Mouse (Mus musculus) bone marrow macrophage, adult 2 months (primary cell): Measurements from ENCODE around the gene Tspo. TPM values are rescaled to one million over a fixed set of nuclear protein-coding genes. Genes with fewer than 3 reads are reported as not detected.

Experiments used
- H3K27ac ChIP-seq: 2 replicates; pipeline ENCODE4 v1.5.1; 2012; ENCODE audit warnings: low read depth, low read length; ENCODE audit not compliant: insufficient read depth
- H3K4me1 ChIP-seq: 2 replicates; pipeline ENCODE4 v1.6.1; 2012; ENCODE audit warnings: low read length; ENCODE audit not compliant: control insufficient read depth, insufficient read depth
- H3K4me3 ChIP-seq: 2 replicates; pipeline ENCODE4 v1.5.1; 2012; ENCODE audit warnings: mild to moderate bottlenecking, low read length, moderate library complexity; ENCODE audit not compliant: insufficient read depth
- CTCF ChIP-seq: IDR thresholded peaks from 2 replicates; pipeline ENCODE4 v1.5.1; 2012; ENCODE audit warnings: low read depth, mild to moderate bottlenecking, low read length, moderate library complexity
- POLR2A ChIP-seq: IDR thresholded peaks from 2 replicates; pipeline ENCODE4 v1.6.1; 2012; ENCODE audit warnings: mild to moderate bottlenecking, low read depth, low read length, borderline replicate concordance
- polyA plus RNA-seq: library from polyadenylated mRNA; stranded (reverse); fragments of >200 nt; gene quantifications from 2 replicates; pipeline ENCODE4 v1.2.4, GENCODE M21; 2012; ENCODE audit not compliant: missing spikeins, insufficient read depth, insufficient read length

Tspo gene
- polyA plus RNA-seq, 1 experiment = 204 TPM

DNA sequence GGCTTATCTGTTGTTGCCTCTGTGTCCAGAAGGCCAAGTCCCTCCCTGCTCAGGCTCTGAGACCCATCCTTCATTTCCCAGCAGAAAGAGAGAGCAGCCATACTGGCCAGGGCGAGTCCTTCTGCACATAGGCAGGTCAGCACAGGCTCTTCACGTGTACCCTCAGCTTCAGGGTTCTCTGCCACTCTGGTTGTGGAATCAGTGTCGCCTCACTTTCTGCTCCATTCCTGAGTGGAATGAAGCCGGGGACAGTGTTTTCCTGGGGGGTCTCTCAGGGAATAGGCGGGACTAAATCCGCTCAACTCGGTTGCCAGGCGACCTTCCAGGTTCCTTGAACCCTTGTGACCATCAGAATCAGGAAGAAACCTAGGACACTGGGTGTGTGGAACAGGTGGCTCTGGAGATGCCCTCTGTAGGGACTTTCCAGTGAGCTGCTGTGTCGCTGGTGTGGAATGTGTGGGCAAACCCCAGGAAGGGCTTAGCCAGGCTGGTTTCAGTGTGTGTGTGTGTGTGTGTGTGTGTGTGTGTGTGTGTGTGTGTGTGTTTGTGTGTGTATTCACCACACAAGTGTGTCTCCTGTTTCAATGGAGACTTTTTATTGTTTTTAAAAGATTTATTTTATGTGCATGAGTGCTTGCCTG is 21.6 kb upstream of the Tspo start:
- Histone ChIP-seq H3K4me3 (no peak overlapping the region), H3K4me1 (peaks cover 35% of the 10 kb centered on the region), H3K27ac (no peak overlapping the region)
- TF ChIP-seq POLR2A = no peak
- TF ChIP-seq CTCF = no peak

DNA sequence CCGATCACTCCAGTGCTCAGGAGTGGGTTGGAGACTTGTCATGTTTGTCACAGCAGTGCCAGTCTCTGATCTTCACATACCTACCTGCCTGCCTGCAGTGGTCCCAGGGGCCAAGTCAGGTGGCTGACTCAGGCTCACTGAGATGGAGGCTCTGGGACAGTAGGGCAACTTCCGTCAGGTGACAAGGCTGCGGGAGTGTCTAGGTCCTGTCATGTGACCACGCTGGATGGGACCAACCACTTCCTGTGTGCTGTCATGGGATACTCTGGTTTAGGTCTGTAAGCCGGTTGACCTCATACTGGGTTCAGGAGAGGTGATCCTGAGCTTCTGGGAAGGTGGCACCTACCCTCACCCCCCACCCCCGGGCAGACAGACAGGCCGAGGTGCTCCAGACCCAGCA is 17.4 kb upstream of the Tspo start:
- no peak overlapping the region for H3K4me3 ChIP-seq
- TF ChIP-seq POLR2A (no peak), CTCF (no peak)
- H3K4me1 ChIP-seq = peaks cover 13% of the 10 kb centered on the region
- H3K27ac ChIP-seq = no peak overlapping the region

- peaks cover 13% of the 10 kb centered on the region for H3K4me1 ChIP-seq
- no peak overlapping the region for H3K4me3 ChIP-seq
- TF ChIP-seq POLR2A (no peak), CTCF (no peak)
- no peak overlapping the region for H3K27ac ChIP-seq
These were observed 16.2 kb upstream of the Tspo start for GRCm38 (mm10) chr15:83547144-83547543.

DNA sequence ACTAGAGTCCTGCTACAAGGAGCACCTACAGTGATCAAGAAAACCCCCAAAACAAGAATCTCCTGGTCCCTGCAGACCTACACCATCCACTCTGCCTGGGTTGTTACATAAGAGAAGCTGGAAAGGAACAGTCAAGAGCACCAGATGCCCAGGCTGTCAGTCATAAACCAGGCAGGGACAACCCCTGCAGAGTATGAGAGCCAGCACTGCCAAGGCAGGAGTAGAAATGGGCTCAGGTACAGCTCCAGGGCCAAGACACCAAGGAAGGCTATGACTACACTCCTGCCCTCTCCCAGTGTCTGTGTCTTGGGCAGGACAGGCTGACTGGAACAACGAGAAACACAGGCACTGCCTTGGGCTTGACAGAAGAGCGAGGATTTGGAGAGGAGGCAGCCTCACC is 13.3 kb upstream of the Tspo start:
- H3K4me3 ChIP-seq = no peak overlapping the region
- peaks cover 17% of the 10 kb centered on the region for H3K4me1 ChIP-seq
- TF ChIP-seq CTCF = no peak
- no peak for TF ChIP-seq POLR2A
- no peak overlapping the region for H3K27ac ChIP-seq

GRCm38 (mm10) chr15:83553831-83554230 is 9.6 kb upstream of the Tspo start:
- Histone ChIP-seq H3K4me1 (peaks cover 8% of the 10 kb centered on the region; the same call in 1 of the 2 replicates), H3K27ac (no peak overlapping the region), H3K4me3 (no peak overlapping the region)
- TF ChIP-seq POLR2A = no peak
- no peak for TF ChIP-seq CTCF

- peak overlapping the region; percentile 88 for H3K4me3 ChIP-seq
- peak overlapping the region; percentile 62 for H3K27ac ChIP-seq
- H3K4me1 ChIP-seq = peaks cover 8% of the 10 kb centered on the region; the same call in 1 of the 2 replicates
- TF ChIP-seq CTCF (no peak), POLR2A (no peak)
These were observed 8.0 kb upstream of the Tspo start for GRCm38 (mm10) chr15:83555161-83555974.

GRCm38 (mm10) chr15:83560941-83561477 is 2.4 kb upstream of the Tspo start:
- no peak overlapping the region for H3K4me3 ChIP-seq
- H3K27ac ChIP-seq = peak overlapping the region; percentile 63

DNA sequence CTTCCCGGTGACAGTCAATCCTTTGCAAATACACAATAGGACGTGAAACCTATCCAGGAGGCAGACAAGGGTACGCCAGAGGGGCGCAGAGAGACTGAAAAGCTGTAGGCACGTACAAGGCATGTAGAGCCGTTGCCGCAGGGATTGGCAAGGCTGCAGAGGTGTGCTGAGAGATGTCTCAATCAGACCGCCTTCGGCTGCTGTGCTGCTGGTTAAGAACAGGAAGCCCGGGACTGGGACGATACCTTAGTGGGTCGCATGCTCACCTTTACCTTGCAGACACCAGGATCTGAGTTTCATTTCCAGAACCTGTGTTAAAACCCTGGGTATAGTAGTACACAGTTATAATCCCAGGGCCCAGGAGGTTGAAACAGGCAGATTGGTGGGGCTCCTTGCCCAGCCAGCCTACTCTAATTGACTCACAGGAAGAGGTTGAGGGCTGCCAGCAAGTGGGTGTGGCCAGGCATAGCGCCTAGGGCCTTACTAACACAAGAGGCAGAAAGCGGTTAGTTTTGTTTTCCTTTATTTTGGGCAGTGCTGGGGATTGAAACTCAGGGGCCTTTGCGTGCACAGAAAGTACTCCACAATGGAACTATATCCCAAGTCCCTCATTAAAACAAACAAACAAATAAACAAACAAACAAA is 644 bp upstream of the Tspo start:
- no peak for TF ChIP-seq CTCF
- no peak for TF ChIP-seq POLR2A
- Histone ChIP-seq H3K4me3 (peak overlapping the region; percentile 86), H3K4me1 (peaks cover 39% of the 10 kb centered on the region), H3K27ac (peak overlapping the region; percentile 52)

More at GRCm38 (mm10) chr15:83560941-83561477, 2.4 kb upstream of the Tspo start:
- H3K4me1 ChIP-seq = peaks cover 29% of the 10 kb centered on the region
- TF ChIP-seq POLR2A = no peak
- no peak for TF ChIP-seq CTCF

DNA sequence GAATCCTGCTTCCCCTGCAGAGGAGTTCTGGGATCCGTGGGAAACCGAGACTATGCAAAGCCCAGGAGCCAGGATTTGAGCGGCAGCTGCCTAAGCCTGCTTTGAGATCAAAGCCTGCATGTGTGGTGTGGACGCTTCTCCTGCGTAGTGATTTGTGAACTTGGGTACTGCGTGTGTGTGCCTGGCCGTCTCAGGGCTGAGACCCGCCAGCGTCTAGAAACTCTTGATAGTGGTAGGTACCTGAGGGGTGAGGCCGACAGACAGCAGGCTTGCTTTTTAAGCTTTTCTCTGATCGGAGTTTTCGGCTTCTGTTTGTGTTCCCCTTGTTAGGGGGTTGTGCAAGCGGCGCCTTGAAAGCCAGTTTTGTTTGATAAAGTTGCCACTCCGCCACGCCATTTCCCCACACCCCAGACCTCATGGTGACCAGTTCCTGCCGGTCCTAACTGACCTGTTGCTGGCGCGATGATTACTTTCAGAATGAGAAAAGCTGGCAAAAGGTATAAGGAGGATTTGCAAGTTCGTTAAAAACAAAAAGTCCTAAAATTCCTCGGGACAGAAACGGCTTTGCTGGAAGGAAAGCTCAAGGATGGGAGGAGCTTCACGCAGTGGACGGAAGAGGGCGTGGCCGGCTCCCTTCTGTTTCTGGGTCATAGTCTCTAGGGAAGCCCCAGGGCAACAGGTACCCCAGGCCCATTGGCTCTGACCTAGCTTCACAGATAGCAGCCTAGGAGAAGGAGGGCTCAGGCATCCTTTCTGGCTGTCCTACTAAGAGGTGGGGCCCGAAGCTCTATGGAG is 662 bp downstream of the Tspo start:
- no peak for TF ChIP-seq CTCF
- TF ChIP-seq POLR2A = no peak
- H3K4me1 ChIP-seq = peaks cover 39% of the 10 kb centered on the region

More for the DNA sequence above, 662 bp downstream of the Tspo start:
- Histone ChIP-seq H3K27ac (peak overlapping the region; percentile 39), H3K4me3 (peak overlapping the region; percentile 86)
